Mouse (Mus musculus) brown adipose tissue, adult 24 weeks (tissue): ENCODE data around the gene St7. TPM values are rescaled to one million over a fixed set of nuclear protein-coding genes. Genes with fewer than 3 reads are reported as not detected.
A peak's percentile ranks its signal among the peaks of the same experiment; 100 is the strongest.
"Not testable (repeated sequence)": the region's sequence is repeated elsewhere in the genome, so short reads cannot be mapped to it uniquely, and the experiment has no call there.

Source experiments
- H3K27ac ChIP-seq: fragments of 200-500 bp; replicated peaks from 2 replicates; pipeline ENCODE4 v1.5.1; 2012; ENCODE audit warnings: low read depth, mild to moderate bottlenecking, low read length
- H3K4me1 ChIP-seq: fragments of 200-500 bp; 2 replicates; pipeline ENCODE4 v1.6.1; 2012; ENCODE audit warnings: low read length, mixed read lengths; ENCODE audit not compliant: control insufficient read depth, insufficient read depth, insufficient read length
- H3K4me3 ChIP-seq: fragments of 200-500 bp; 2 replicates; pipeline ENCODE4 v1.5.1; 2012; ENCODE audit warnings: low read depth, mild to moderate bottlenecking, low read length, moderate library complexity; ENCODE audit not compliant: insufficient read depth
- polyA plus RNA-seq: library from polyadenylated mRNA; stranded (reverse); fragments of >200 nt; gene quantifications from 2 replicates; pipeline ENCODE4 v1.2.4, GENCODE M21; 2012; ENCODE audit not compliant: missing spikeins, insufficient read depth, insufficient read length

St7 gene
- polyA plus RNA-seq, 1 experiment = 8.9 TPM

GRCm38 (mm10) chr6:17693726-17694549 is 1.2 kb downstream of the St7 start:
- Histone ChIP-seq H3K4me1 (no peaks in the 10 kb centered on the region), H3K27ac (peak overlapping the region; percentile 90), H3K4me3 (peak overlapping the region; percentile 89)

DNA sequence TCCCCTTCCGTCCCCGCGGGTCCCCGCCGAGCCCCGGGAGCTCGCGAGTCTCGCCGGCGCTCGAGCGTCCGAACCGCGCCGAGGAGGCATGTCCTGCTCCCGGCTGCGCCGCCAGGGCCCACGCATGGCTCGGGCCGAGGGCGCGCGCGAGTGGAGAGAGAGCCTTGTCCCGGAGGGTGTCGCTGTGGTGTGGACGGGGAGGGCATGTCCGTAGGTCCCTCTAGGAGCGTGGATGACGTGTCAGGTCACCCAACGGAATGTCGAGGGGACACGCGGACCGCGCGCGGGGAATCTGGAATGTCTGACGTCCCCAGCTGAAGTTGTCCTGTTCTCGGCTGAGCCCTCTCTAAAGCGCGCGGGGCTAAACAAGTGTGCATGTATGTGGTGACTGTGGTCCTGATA is 1.8 kb downstream of the St7 start:
- Histone ChIP-seq H3K27ac (peak overlapping the region; percentile 66), H3K4me1 (no peaks in the 10 kb centered on the region), H3K4me3 (peak overlapping the region; percentile 89)

DNA sequence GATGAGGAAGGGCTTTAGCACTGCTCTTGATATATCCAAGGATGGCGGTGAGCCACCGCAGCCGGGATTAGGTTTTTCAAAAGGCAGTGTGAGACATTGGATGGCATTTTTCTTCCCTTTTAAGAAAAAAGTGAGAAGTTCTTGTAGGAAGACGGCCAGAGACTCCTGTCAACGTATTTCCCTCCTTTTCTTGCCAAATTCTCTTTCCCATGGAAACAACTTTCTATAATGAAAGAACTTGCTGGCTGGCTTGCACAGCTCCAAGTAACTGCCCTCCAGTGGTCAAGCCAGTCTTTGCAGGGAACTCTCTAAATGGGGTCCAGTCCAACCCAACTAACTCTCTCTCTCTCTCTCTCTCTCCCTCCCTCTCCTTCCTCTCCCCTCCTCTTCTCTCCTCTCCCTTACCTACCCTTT is 3.6 kb downstream of the St7 start:
- no peaks in the 10 kb centered on the region for H3K4me1 ChIP-seq
- H3K4me3 ChIP-seq = no peak overlapping the region
- no peak overlapping the region for H3K27ac ChIP-seq

DNA sequence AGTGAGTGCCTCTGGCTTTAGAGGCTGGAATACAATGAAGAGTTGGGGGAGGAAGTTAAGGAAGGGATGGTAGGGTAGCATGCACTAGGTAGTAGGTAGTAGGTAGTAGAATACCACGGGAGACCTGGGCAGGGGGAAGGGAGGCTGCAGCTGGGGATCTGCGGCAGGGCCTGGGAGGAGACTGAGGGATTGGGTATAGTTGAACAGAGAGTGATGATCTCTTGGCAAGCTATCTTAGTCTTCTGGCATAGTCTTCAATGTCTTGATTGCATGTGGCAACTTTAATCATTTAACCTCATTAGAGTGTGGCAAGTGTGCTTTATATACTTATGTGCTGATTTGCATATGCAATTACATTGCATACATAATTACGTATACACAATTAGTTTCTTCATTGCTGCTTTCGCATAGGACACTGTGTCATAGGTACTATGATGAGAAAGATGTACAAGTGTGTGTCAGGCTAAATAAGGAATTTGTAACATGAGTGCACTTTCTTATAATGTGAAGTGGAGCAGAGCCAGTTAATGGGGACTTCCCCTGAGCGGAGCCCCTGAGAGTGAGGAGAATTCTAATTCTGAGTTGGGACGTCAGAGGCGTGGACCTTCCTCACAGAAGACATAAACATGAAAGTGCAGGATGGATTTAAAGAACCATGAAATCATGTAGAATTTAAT is 8.3 kb downstream of the St7 start:
- Histone ChIP-seq H3K27ac (no peak overlapping the region), H3K4me1 (no peaks in the 10 kb centered on the region), H3K4me3 (no peak overlapping the region)

DNA sequence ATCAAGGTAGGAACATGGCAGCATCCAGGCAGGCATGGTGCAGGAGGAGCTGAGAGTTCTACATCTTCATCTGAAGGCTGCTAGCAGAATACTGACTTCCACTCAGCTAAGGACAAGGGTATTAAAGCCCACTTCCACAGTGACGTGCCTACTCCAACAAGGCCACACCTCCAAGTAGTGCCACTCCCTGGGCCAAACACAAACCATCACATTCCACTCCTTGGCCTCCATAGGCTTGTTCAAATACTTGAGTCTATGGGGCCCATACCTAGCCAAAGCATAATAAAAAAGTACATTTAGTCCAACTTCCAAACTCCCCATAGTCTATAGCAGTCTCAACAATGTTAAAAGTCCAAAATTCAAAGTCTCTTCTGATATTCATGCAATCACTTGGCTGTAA is 11.3 kb downstream of the St7 start:
- H3K4me3 ChIP-seq, H3K4me1 ChIP-seq, H3K27ac ChIP-seq: not testable (repeated sequence)

DNA sequence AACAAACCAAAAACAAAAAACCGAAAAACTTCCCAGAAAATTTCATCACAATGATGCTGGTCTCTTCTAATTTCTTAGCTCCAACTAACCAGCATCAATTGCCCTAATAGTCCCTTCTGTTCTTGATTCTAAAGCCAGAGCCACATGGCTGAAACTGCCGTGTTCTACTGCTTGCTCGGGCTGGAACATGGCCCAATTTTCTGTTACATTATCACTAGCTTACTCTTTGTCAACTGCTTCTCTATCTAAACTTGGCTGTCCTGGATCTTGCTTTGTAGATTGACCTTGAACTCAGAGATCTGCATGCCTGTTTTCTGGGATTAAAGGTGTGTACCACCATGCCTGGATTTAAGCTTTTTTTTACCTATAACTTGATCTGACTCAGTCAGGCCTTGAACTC is 13.2 kb downstream of the St7 start:
- Histone ChIP-seq H3K4me3 (no peak overlapping the region), H3K4me1 (no peaks in the 10 kb centered on the region), H3K27ac (no peak overlapping the region)

- H3K4me3 ChIP-seq = no peak overlapping the region
- H3K4me1 ChIP-seq = no peaks in the 10 kb centered on the region
- no peak overlapping the region for H3K27ac ChIP-seq
These were observed 26.2 kb downstream of the St7 start for GRCm38 (mm10) chr6:17718978-17719377.

- H3K4me3 ChIP-seq = no peak overlapping the region
- no peaks in the 10 kb centered on the region for H3K4me1 ChIP-seq
- no peak overlapping the region for H3K27ac ChIP-seq
These were observed 26.7 kb downstream of the St7 start for GRCm38 (mm10) chr6:17719423-17719822.

- Histone ChIP-seq H3K27ac (no peak overlapping the region), H3K4me1 (no peaks in the 10 kb centered on the region), H3K4me3 (no peak overlapping the region)
These were observed 27.3 kb downstream of the St7 start for GRCm38 (mm10) chr6:17720022-17720421.

- Histone ChIP-seq H3K27ac (no peak overlapping the region), H3K4me1 (no peaks in the 10 kb centered on the region), H3K4me3 (no peak overlapping the region)
These were observed 29.0 kb downstream of the St7 start for GRCm38 (mm10) chr6:17721706-17722105.

- Histone ChIP-seq H3K4me1 (peaks cover 2% of the 10 kb centered on the region; the same call in 1 of the 2 replicates), H3K27ac (no peak overlapping the region), H3K4me3 (no peak overlapping the region)
These were observed 33.2 kb downstream of the St7 start for GRCm38 (mm10) chr6:17725841-17726460.

DNA sequence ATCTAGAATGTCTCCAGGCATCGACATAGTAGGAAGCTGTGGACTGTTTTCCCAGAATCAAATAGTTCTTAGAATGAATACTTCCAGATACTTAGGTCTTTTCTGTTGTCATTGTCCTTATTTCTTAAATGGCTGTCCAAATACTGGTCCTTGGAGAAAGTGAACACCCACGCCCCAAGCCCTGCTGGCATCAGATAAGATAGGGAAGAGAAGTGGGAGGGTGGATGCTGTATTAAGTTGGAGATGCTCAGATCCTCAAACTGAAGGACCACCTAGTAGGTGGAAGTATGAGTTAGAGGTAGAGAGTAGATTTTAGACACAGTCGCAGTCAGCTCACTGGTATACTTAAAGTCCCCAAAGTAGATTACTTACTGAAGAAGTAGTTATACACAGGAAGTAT is 34.5 kb downstream of the St7 start:
- Histone ChIP-seq H3K4me1 (peaks cover 2% of the 10 kb centered on the region; the same call in 1 of the 2 replicates), H3K27ac (no peak overlapping the region), H3K4me3 (no peak overlapping the region)

GRCm38 (mm10) chr6:17727891-17728790 is 35.4 kb downstream of the St7 start:
- Histone ChIP-seq H3K4me1 (peaks cover 2% of the 10 kb centered on the region; the same call in 1 of the 2 replicates), H3K27ac (no peak overlapping the region), H3K4me3 (no peak overlapping the region)

GRCm38 (mm10) chr6:17730122-17730521 is 37.4 kb downstream of the St7 start:
- Histone ChIP-seq H3K27ac (no peak overlapping the region), H3K4me3 (no peak overlapping the region), H3K4me1 (peaks cover 2% of the 10 kb centered on the region; the same call in 1 of the 2 replicates)

- H3K27ac ChIP-seq = no peak overlapping the region
- H3K4me1 ChIP-seq = peaks cover 2% of the 10 kb centered on the region
- H3K4me3 ChIP-seq = no peak overlapping the region
These were observed 39.0 kb downstream of the St7 start for GRCm38 (mm10) chr6:17731694-17732093.
